Mouse (Mus musculus): ENCODE measurements around the gene Pptc7. TPM values are rescaled to one million over a fixed set of nuclear protein-coding genes. Genes with fewer than 3 reads are reported as not detected.

Gene Pptc7
- polyA plus RNA-seq, 1 experiment: 13.4 TPM

DNA sequence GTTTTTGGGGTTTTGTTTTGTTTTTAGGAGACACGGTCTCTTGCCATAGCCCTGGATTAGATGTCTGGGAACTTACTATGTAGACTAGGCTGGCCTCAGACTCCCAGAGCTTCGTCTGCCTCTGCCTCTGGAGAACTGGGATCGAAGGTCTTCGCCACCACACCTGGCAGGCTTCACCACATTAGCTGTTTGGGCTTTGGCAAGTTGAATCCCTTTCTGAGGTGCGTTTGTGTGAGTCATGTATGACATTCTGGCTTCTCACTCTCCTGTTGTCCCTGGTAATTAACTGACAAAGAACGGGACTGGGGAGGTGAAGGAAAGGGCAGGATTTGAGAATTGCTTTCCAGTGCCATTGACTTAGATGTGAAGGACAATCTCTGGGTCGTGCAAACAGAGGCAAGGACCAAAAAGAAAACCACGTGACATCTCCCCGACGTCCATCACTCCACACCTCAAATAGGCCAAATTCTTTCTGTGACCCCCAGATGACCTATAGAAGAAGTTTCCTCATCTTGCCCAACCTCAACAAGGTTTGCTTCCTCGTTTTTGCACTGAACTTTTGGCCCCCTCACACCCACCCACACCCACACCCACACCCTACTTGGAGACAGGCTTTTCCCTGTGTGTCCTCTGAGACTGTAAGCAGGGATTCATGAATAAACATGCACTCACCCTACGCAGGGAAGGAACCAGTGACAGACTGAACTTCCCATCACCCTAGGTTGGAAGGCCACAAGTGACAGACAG is 15.1 kb upstream of the Pptc7 start:
- DNase-seq (ENCODE audit: low read depth): no peak
- TF ChIP-seq POLR2A (IDR thresholded peaks at IDR 0.05; ENCODE audit: borderline replicate concordance, extremely low read depth, insufficient read depth, insufficient read length, poor library complexity, severe bottlenecking): no peak
- TF ChIP-seq CTCF (IDR thresholded peaks at IDR 0.05; ENCODE audit: borderline replicate concordance, extremely low read depth, insufficient read depth, insufficient read length): no peak

DNA sequence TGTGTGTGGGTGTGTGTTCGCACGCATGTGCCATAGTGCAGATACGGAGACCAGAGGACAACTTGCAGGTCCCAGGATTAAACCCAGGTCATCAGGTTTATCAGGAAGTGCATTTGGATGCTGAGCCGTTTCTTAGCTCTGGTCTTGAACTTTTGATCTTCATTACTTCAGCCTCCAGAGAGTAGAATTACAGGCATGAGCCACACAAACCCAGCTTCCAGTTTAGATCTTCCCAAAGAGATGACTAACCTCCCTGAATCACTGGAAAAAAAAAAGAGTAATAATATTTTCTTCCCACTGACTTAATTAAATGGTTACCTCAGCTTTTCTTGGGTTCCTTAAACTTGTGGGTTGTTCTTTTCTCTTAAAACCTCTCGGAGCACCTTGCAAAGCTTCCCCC is 11.3 kb upstream of the Pptc7 start:
- TF ChIP-seq POLR2A (IDR thresholded peaks at IDR 0.05; ENCODE audit: borderline replicate concordance, extremely low read depth, insufficient read depth, insufficient read length, poor library complexity, severe bottlenecking) (no peak), CTCF (IDR thresholded peaks at IDR 0.05; ENCODE audit: borderline replicate concordance, extremely low read depth, insufficient read depth, insufficient read length) (no peak)
- DNase-seq (ENCODE audit: low read depth): no peak

DNA sequence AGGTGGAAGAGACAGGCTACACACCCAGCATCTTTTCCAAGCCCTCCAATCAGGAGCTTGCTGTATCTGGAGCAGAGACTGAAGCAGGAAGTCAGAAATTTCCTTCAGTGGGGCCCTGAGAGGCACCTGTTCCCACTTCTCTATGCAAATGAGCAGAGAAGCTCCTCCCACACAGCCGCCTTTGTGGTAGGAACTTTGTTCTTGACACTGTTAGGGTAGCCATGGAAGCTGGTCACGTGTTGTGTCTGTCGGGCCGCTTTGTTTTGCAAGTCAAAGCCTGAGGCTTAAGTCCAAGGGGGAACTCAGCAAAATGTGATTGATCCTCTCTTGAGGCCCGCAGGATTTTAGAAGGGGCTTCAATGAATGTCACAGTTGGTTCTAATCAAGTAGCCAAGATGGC is 9.4 kb upstream of the Pptc7 start:
- TF ChIP-seq POLR2A (IDR thresholded peaks at IDR 0.05; ENCODE audit: borderline replicate concordance, extremely low read depth, insufficient read depth, insufficient read length, poor library complexity, severe bottlenecking) (no peak), CTCF (IDR thresholded peaks at IDR 0.05; ENCODE audit: borderline replicate concordance, extremely low read depth, insufficient read depth, insufficient read length) (no peak)
- DNase-seq (ENCODE audit: low read depth): peak; percentile 76

DNA sequence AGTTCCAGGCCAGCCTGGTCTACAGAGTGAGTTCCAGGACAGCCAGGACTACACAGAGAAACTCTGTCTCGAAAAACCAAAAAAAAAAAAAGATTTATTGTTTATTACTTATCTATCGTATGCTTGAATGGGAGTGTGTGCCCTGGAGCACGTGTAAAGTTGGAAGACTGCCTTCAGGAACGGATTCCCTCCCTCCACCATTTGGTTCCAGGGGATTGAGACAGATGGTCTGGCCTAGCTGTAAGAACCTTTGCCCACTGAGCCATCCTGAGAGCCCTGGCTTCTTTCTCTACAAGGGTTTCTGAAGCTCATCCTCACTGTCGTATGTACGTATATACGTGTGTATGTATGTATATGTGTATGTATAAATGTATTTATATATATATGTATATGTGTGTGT is 5.2 kb upstream of the Pptc7 start:
- DNase-seq (ENCODE audit: low read depth): no peak
- no peak for TF ChIP-seq POLR2A (IDR thresholded peaks at IDR 0.05; ENCODE audit: borderline replicate concordance, extremely low read depth, insufficient read depth, insufficient read length, poor library complexity, severe bottlenecking)
- TF ChIP-seq CTCF (IDR thresholded peaks at IDR 0.05; ENCODE audit: borderline replicate concordance, extremely low read depth, insufficient read depth, insufficient read length): no peak

DNA sequence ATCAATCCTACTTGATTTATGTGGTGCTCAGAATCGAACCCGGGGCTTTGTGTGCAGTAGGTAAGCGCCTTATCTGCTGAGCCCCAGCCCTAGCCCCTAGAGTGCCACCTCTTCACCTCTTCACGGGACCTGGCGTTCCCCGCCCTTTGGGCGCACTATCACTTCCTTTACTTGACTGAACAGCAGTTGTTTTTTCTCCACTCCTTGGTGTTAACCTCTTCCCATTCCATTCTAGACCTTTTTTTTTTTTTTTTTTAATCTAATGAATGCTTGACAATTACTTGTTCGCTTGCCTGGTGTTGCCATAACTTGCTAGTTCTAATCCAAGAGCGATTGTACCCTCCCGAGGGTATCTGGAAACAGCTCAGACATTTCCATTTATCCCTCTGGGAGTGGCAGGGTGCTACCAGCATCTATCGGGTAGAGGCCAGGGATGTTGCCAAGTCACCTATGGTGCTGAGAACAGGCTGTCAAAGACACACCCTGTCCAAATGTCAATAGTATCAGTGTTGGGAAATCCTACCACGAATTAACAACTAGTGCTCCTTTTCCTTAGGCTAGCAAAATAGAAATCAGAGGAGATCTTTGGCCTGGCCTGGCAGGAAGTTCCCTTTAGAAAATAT is 4.3 kb upstream of the Pptc7 start:
- no peak for DNase-seq (ENCODE audit: low read depth)
- TF ChIP-seq CTCF (IDR thresholded peaks at IDR 0.05; ENCODE audit: borderline replicate concordance, extremely low read depth, insufficient read depth, insufficient read length) (no peak), POLR2A (IDR thresholded peaks at IDR 0.05; ENCODE audit: borderline replicate concordance, extremely low read depth, insufficient read depth, insufficient read length, poor library complexity, severe bottlenecking) (no peak)

DNA sequence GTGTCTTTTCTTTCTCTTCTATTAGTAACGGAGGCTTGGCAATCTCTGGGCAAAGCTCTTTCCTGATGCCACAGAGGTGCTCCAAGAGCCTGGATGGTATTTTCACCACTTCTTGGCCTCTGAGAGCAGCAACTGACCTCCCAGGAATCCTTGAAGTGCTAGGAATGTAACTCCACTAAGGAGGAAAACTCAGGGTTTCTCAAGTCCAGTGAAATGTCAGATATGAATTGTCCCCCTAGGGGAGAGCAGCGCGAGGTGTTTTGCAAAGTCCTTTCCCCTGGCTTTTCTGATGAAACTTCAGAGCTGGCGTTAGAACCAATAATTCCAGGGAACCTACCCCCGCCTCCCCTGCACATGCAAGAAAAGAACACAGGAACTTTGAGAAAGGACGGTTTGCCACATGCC is 3.7 kb upstream of the Pptc7 start:
- TF ChIP-seq POLR2A (IDR thresholded peaks at IDR 0.05; ENCODE audit: borderline replicate concordance, extremely low read depth, insufficient read depth, insufficient read length, poor library complexity, severe bottlenecking): no peak
- TF ChIP-seq CTCF (IDR thresholded peaks at IDR 0.05; ENCODE audit: borderline replicate concordance, extremely low read depth, insufficient read depth, insufficient read length): no peak
- DNase-seq (ENCODE audit: low read depth): no peak

DNA sequence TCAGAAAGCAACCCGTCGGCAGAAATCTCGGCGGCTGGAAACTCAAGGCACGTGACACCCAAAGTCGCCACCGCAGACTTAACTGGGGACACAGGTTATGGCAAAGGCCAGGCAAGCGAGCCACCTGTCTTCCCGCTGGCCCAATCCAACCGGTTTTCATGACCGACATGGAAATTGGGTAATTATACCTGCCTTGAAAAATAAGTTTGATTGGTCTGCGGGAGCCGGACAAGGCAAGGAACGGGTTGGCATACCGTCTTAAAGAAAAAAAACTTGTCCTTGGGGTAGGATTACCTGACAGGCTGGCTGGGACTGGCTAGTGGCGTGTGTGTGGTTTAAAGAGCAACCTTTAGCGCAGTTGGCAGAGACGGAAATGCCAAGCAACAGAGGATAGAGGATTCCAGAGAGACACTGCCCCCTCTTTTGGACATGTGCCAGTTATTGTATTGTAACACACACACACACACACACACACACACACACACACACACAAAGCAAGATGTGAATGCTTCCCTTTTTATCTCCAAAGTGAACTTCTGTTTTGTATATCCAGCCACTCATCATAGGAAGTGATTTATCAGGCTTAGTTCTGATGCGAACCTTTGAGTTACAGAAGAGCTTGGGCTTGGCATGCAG is 3.2 kb upstream of the Pptc7 start:
- TF ChIP-seq CTCF (IDR thresholded peaks at IDR 0.05; ENCODE audit: borderline replicate concordance, extremely low read depth, insufficient read depth, insufficient read length) (no peak), POLR2A (IDR thresholded peaks at IDR 0.05; ENCODE audit: borderline replicate concordance, extremely low read depth, insufficient read depth, insufficient read length, poor library complexity, severe bottlenecking) (no peak)
- DNase-seq (ENCODE audit: low read depth): no peak

DNA sequence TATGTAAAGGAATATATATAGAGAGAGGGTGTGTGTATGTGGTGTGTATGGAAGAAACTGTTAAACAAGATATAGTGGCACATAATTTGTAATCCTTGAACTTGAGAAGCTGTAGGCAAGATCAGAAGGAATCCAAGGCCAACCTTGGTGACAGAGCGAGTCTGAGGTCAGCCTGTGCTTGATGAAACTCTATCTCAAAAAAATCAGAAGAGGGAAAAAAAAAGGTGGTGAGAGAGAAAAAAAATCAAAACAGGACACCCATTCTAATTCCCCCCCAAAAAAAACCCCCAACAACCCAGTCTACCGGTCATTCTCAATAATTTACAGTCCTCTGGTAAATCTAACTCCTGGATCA is 360 bp upstream of the Pptc7 start:
- DNase-seq (ENCODE audit: low read depth): no peak
- no peak for TF ChIP-seq CTCF (IDR thresholded peaks at IDR 0.05; ENCODE audit: borderline replicate concordance, extremely low read depth, insufficient read depth, insufficient read length)
- TF ChIP-seq POLR2A (IDR thresholded peaks at IDR 0.05; ENCODE audit: borderline replicate concordance, extremely low read depth, insufficient read depth, insufficient read length, poor library complexity, severe bottlenecking): no peak

DNA sequence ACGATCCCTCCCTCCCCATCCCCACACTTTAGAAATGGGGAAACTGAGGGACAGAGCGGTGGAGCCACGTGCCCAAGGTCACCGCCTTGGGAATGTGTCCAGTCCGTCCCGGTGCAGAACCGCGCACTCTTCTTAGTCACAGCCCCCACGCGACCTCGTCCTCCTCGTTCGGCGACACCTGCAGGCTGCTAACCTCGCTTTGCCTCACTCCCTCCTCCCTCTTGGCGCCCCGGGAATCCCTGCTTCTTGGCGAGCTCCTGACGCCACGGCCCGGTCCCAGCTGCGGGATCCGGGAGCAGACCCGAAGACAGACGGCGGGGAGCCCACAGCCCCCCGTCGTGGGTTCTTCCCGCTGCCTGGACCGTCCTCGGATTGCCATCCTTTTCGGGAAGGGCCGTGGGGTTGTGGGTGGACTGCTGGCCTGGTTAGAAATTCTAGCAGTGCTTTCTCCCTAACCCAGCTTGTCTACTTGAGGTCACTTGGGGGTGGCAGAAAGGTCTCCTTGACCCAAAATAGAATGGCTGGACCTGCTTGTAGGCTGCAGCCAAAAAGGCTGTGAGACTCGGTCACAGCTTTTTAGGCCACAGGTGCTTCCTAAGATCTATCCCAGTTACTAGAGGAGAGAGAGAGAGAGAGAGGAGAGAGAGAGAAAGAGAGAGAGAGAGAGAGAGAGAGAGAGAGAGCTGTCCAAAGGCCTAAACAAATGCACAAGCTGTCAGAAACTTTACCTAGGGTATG is 1.0 kb downstream of the Pptc7 start:
- peak; percentile 67 for DNase-seq (ENCODE audit: low read depth)
- TF ChIP-seq CTCF (IDR thresholded peaks at IDR 0.05; ENCODE audit: borderline replicate concordance, extremely low read depth, insufficient read depth, insufficient read length) (no peak), POLR2A (IDR thresholded peaks at IDR 0.05; ENCODE audit: borderline replicate concordance, extremely low read depth, insufficient read depth, insufficient read length, poor library complexity, severe bottlenecking) (no peak)

DNA sequence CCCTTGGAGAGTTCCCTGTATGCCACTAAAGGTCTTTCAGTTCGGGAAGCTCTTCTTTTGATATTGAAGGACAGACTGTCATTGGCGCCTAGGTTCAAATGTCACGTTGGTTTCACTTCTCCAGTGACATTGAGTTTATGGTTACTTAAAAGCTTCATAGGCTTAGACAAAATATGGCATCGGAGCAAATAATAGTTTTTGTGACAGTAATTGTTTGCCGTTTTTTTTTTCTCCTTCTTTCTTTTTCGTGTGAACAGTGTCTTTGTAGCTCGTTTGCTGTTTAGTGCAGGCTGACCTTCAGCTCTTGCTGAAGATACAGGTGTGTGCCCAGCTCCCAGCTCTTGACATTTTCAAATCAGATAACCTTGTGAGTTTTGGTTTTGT is 1.6 kb downstream of the Pptc7 start:
- TF ChIP-seq CTCF (IDR thresholded peaks at IDR 0.05; ENCODE audit: borderline replicate concordance, extremely low read depth, insufficient read depth, insufficient read length) (no peak), POLR2A (IDR thresholded peaks at IDR 0.05; ENCODE audit: borderline replicate concordance, extremely low read depth, insufficient read depth, insufficient read length, poor library complexity, severe bottlenecking) (no peak)
- DNase-seq (ENCODE audit: low read depth): no peak

DNA sequence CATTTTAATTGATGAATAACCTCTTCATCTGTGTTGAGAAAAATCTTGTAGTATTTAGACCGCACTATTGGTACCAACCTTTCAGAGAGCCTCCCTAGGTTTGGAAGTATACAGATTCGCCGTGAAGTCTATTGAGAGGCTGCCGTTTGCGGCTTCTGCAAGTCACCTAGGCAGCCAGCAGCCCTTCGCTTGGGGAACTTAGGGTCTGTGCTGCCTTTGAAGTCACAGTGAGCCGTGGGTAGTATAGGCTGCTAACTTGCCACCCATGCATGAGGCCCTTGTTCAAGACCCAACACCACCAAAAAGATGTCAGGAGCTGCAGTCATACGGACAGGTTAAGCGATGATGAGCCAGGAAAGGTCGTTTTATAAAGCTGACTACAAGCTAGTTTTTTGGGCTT is 2.0 kb downstream of the Pptc7 start:
- no peak for DNase-seq (ENCODE audit: low read depth)
- no peak for TF ChIP-seq POLR2A (IDR thresholded peaks at IDR 0.05; ENCODE audit: borderline replicate concordance, extremely low read depth, insufficient read depth, insufficient read length, poor library complexity, severe bottlenecking)
- no peak for TF ChIP-seq CTCF (IDR thresholded peaks at IDR 0.05; ENCODE audit: borderline replicate concordance, extremely low read depth, insufficient read depth, insufficient read length)
